Comparison of ENCODE assay signal across 8 mouse cellular contexts in genomic region chr4:43044673-43045072, GRCm38 (mm10). TPM values are rescaled to one million over a fixed set of nuclear protein-coding genes. Genes with fewer than 3 reads are reported as not detected.
DNase-seq lines count a peak whose midpoint lies in the region; TF ChIP-seq lines count a peak whose summit lies in the region.

No protein-coding gene starts in this region.

- peaks cover 9 to 13% of the 10 kb centered on the region in 2 experiments for H3K4me1 ChIP-seq in ES-E14 (ENCODE audit: control insufficient read depth in 2 of 2, insufficient read depth in 2 of 2, low read length in 2 of 2, poor library complexity in 1 of 2)
- H3K4me1 ChIP-seq in lung, adult 2 months (ENCODE audit: control insufficient read depth, insufficient read depth, low read length) = peaks cover 12% of the 10 kb centered on the region
- H3K4me1 ChIP-seq in olfactory bulb, adult 2 months (ENCODE audit: control insufficient read depth, insufficient read depth, low read length) = peaks cover 19% of the 10 kb centered on the region

- H3K4me3 ChIP-seq in ES-E14 (ENCODE audit: insufficient read depth in 1 of 2, low read depth in 1 of 2, low read length in 2 of 2, poor library complexity in 1 of 2, severe bottlenecking in 1 of 2) = peak overlapping the region; percentile 62 to 72; a peak in 3 of 4 replicates
- H3K4me3 ChIP-seq in lung, adult 2 months (replicated peaks; ENCODE audit: extremely low read depth, low read depth, low read length) = peak overlapping the region; percentile 40
- H3K4me3 ChIP-seq in olfactory bulb, adult 2 months (ENCODE audit: insufficient read depth, low read depth, low read length) = no peak overlapping the region

- DNase-seq in 416B (ENCODE audit: low read depth) (peak; percentile 79), ES-E14 (ENCODE audit: low read depth, low spot score) (no peak)
- peak; percentile 56 to 84 for DNase-seq in heart, adult 18-20 months
- peak; percentile 66 for DNase-seq in kidney, adult 11 months
- DNase-seq in lung, adult 2 months = peak; percentile 41
- DNase-seq in urinary bladder, adult 2 months (ENCODE audit: low spot score) = no peak
- DNase-seq in left cerebral cortex, adult 9 months (ENCODE audit: low spot score in 2 of 2) = no peak

- no peaks in the 10 kb centered on the region for H3K36me3 ChIP-seq in ES-E14 (ENCODE audit: control insufficient read depth, insufficient read depth, low read length, poor library complexity, severe bottlenecking)

- in situ Hi-C loops in ES-E14 (cut with MboI; ENCODE audit: low sequenced_read_pairs in 2 of 2, unreplicated experiment in 2 of 2) = no loop called here

- peak overlapping the region; percentile 24; the same call in 1 of the 2 replicates for H3K9ac ChIP-seq in ES-E14 (ENCODE audit: insufficient read depth, low read depth, low read length, poor library complexity, severe bottlenecking)

- no peak for TF ChIP-seq CTCF in lung, adult 2 months (IDR thresholded peaks at IDR 0.05; ENCODE audit: insufficient read depth, low read length)
- TF ChIP-seq CTCF in olfactory bulb, adult 2 months (IDR thresholded peaks at IDR 0.05; ENCODE audit: insufficient read depth, low read depth, low read length) = no peak

- peak overlapping the region; percentile 75; the same call in 1 of the 2 replicates for H3K27ac ChIP-seq in ES-E14 (ENCODE audit: insufficient read depth, low read depth, low read length, poor library complexity, severe bottlenecking)
- H3K27ac ChIP-seq in olfactory bulb, adult 2 months (ENCODE audit: insufficient read depth, low read depth, low read length) = peak overlapping the region; percentile 86

- peak; percentile 27; the same call in 1 of the 2 replicates for TF ChIP-seq POLR2A in lung, adult 2 months (IDR thresholded peaks at IDR 0.05; ENCODE audit: borderline replicate concordance, extremely low read depth, low read depth, low read length)
- no peak for TF ChIP-seq POLR2A in olfactory bulb, adult 2 months (IDR thresholded peaks at IDR 0.05; ENCODE audit: insufficient read depth, low read depth, low read length)

- H3K9me3 ChIP-seq in ES-E14 (ENCODE audit: control insufficient read depth, insufficient read depth, low read depth, low read length) = no peaks in the 10 kb centered on the region

- 7% methylated on average over 4 of the region's 4 CpGs for WGBS in lung, adult 2 months
- WGBS in olfactory bulb, adult 2 months = 11% methylated on average over 4 of the region's 4 CpGs

TF ChIP-seq in ES-E14, 5 proteins besides CTCF, POLR2A, EP300 and RAD21:
- TF ChIP-seq MAFK (IDR thresholded peaks at IDR 0.05; ENCODE audit: insufficient read depth, low read depth, low read length) = no peak
- TF ChIP-seq ZNF384 (IDR thresholded peaks at IDR 0.05; ENCODE audit: low read depth, low read length) = no peak
- TF ChIP-seq ZC3H11A (IDR thresholded peaks at IDR 0.05; ENCODE audit: borderline replicate concordance, low read depth, low read length) = no peak
- TF ChIP-seq HCFC1 (IDR thresholded peaks at IDR 0.05; ENCODE audit: borderline replicate concordance, insufficient read depth, low read length) = no peak
- TF ChIP-seq CHD2 (IDR thresholded peaks at IDR 0.05; ENCODE audit: low read depth, low read length) = no peak

RNA-seq across cellular contexts. Expression of gene Fam214b, which starts 1.3 kb away (rescaled TPM):
- 8.2 and 11.9 TPM in 2 replicates for total RNA-seq in ES-E14 (2012; rRNA removed)
- 10 to 100 TPM; 27.7 to 30.7 TPM for total RNA-seq in heart, adult 18-20 months (2021)
- polyA plus RNA-seq in lung, adult 2 months (2012; rRNA removed) = 17.5 and 24.9 TPM in 2 replicates
- not detected in 2 replicates for polyA plus RNA-seq in olfactory bulb, adult 2 months (2012; ENCODE audit: insufficient read depth, insufficient read length, low replicate concordance, missing spikeins)
- polyA plus RNA-seq in urinary bladder, adult 2 months (2012; rRNA removed) = 15.7 and 24.8 TPM in 2 replicates

RNA-seq across cellular contexts. Expression of gene Stoml2, which starts 13.2 kb away (rescaled TPM):
- total RNA-seq in ES-E14 (2012; rRNA removed) = 245 and 279 TPM in 2 replicates
- 100 to 1,000 TPM; 107 to 113 TPM for total RNA-seq in heart, adult 18-20 months (2021)
- 44.9 and 56.6 TPM in 2 replicates for polyA plus RNA-seq in lung, adult 2 months (2012; rRNA removed)
- polyA plus RNA-seq in olfactory bulb, adult 2 months (2012; ENCODE audit: insufficient read depth, insufficient read length, low replicate concordance, missing spikeins) = not detected in 2 replicates
- polyA plus RNA-seq in urinary bladder, adult 2 months (2012; rRNA removed) = 72.2 and 94.8 TPM in 2 replicates

RNA-seq across cellular contexts. Expression of gene Unc13b, which starts 14.1 kb away (rescaled TPM):
- 13.3 and 19.6 TPM in 2 replicates for total RNA-seq in ES-E14 (2012; rRNA removed)
- 10 to 100 TPM in 1 of 2 experiments, 1 to 10 TPM in 1; 9.0 to 10.9 TPM for total RNA-seq in heart, adult 18-20 months (2021)
- polyA plus RNA-seq in lung, adult 2 months (2012; rRNA removed) = 16.3 and 20.0 TPM in 2 replicates
- polyA plus RNA-seq in olfactory bulb, adult 2 months (2012; ENCODE audit: insufficient read depth, insufficient read length, low replicate concordance, missing spikeins) = not detected in 2 replicates
- 9.9 and 11.2 TPM in 2 replicates for polyA plus RNA-seq in urinary bladder, adult 2 months (2012; rRNA removed)

RNA-seq across cellular contexts. Expression of gene Pigo, which starts 19.1 kb away (rescaled TPM):
- 40.9 and 59.1 TPM in 2 replicates for total RNA-seq in ES-E14 (2012; rRNA removed)
- total RNA-seq in heart, adult 18-20 months (2021) = 10 to 100 TPM; 20.5 to 24.4 TPM
- polyA plus RNA-seq in lung, adult 2 months (2012; rRNA removed) = 15.9 and 23.3 TPM in 2 replicates
- polyA plus RNA-seq in olfactory bulb, adult 2 months (2012; ENCODE audit: insufficient read depth, insufficient read length, low replicate concordance, missing spikeins) = not detected in 2 replicates
- 12.7 and 13.1 TPM in 2 replicates for polyA plus RNA-seq in urinary bladder, adult 2 months (2012; rRNA removed)

RNA-seq across cellular contexts. Expression of gene Fancg, which starts 34.4 kb away (rescaled TPM):
- 13.0 and 16.9 TPM in 2 replicates for total RNA-seq in ES-E14 (2012; rRNA removed)
- 1 to 10 TPM; 1.6 to 2.9 TPM for total RNA-seq in heart, adult 18-20 months (2021)
- 9.1 and 12.8 TPM in 2 replicates for polyA plus RNA-seq in lung, adult 2 months (2012; rRNA removed)
- polyA plus RNA-seq in olfactory bulb, adult 2 months (2012; ENCODE audit: insufficient read depth, insufficient read length, low replicate concordance, missing spikeins) = not detected in 2 replicates
- polyA plus RNA-seq in urinary bladder, adult 2 months (2012; rRNA removed) = 9.5 and 11.6 TPM in 2 replicates

Comparison
In these comparisons a context has a peak if more than half of its experiments do, and no peak if none do; other contexts are left out.
1. DNase-seq: peak in 416B (single experiment), heart, adult 18-20 months (2 of 2), kidney, adult 11 months (single experiment) and lung, adult 2 months (single experiment); none in ES-E14 (single experiment), urinary bladder, adult 2 months (single experiment) and left cerebral cortex, adult 9 months (0 of 2).
2. RNA of gene Fam214b, which starts 1.3 kb away (polyA plus RNA-seq): 17.5 to 24.9 TPM in lung, adult 2 months and 15.7 to 24.8 TPM in urinary bladder, adult 2 months; not detected in olfactory bulb, adult 2 months; every median in the first group is over 10 times any median in the second.
3. RNA of gene Stoml2, which starts 13.2 kb away (polyA plus RNA-seq): 72.2 to 94.8 TPM in urinary bladder, adult 2 months and 44.9 to 56.6 TPM in lung, adult 2 months; not detected in olfactory bulb, adult 2 months; every median in the first group is over 10 times any median in the second.